Mouse (Mus musculus) forebrain, embryonic 14.5 days (tissue): ENCODE data around the gene Dusp22. TPM values are rescaled to one million over a fixed set of nuclear protein-coding genes. Genes with fewer than 3 reads are reported as not detected.

Experiments used
- ATAC-seq: fragments of 200-750 bp; cut with Nextera tagmentation; 2 replicates; pipeline ENCODE4 v1.8.0; 2017; ENCODE audit warnings: mild to moderate bottlenecking, moderate library complexity
- DNase-seq: peaks from one replicate; pipeline ENCODE4 v3.0.0-alpha.2; 2015; ENCODE audit warnings: low spot score
- H3K27ac ChIP-seq: fragments of 300-500 bp; sonication (generic); 2 replicates; pipeline ENCODE4 v1.5.1; 2014; ENCODE audit warnings: low read depth, mild to moderate bottlenecking, control low read depth, low read length, moderate library complexity
- H3K27me3 ChIP-seq: fragments of 300-500 bp; sonication (generic); replicated peaks from 2 replicates; pipeline ENCODE4 v1.6.1; 2014; ENCODE audit warnings: low read length, control low read depth, mixed read lengths; ENCODE audit not compliant: control insufficient read depth, insufficient read depth
- H3K36me3 ChIP-seq: fragments of 300-500 bp; sonication (generic); 2 replicates; pipeline ENCODE4 v1.6.1; 2014; ENCODE audit warnings: low read length, control low read depth; ENCODE audit not compliant: control insufficient read depth, insufficient read depth
- H3K4me1 ChIP-seq: fragments of 300-500 bp; sonication (generic); 2 replicates; pipeline ENCODE4 v1.6.1; 2014; ENCODE audit warnings: antibody characterized with exemption, low read length, control low read depth; ENCODE audit not compliant: control insufficient read depth, insufficient read depth
- H3K4me2 ChIP-seq: fragments of 300-500 bp; sonication (generic); 2 replicates; pipeline ENCODE4 v1.6.1; 2014; ENCODE audit warnings: mild to moderate bottlenecking, control low read depth, low read length
- H3K4me3 ChIP-seq: fragments of 300-500 bp; sonication (generic); 2 replicates; pipeline ENCODE4 v1.5.1; 2014; ENCODE audit warnings: low read depth, low read length, control low read depth
- H3K9ac ChIP-seq: fragments of 300-500 bp; sonication (generic); 2 replicates; pipeline ENCODE4 v1.6.1; 2014; ENCODE audit warnings: mild to moderate bottlenecking, low read length, control low read depth, moderate library complexity
- H3K9me3 ChIP-seq: fragments of 300-500 bp; sonication (generic); replicated peaks from 2 replicates; pipeline ENCODE4 v1.6.1; 2016; ENCODE audit warnings: low read length, control low read depth, mixed read lengths; ENCODE audit not compliant: control insufficient read depth
- whole genome bisulfite sequencing: fragments of 180-500 bp; shearing (Covaris S2); extraction: QIAGEN DNeasy Blood & Tissue Kit; methylation state at CpG from one replicate; pipeline ENCODE4 v1.1.7; 2014; 5-methylcytosine and 5-hydroxymethylcytosine counted together
- polyA plus RNA-seq: library from polyadenylated mRNA; unstranded; fragments of >200 nt; fragmentation: Nextera tagmentation; extraction: Ambion mirVana; gene quantifications from 2 replicates; pipeline ENCODE4 v1.2.1, GENCODE M21; 2014

Gene Dusp22
- polyA plus RNA-seq, 1 experiment from 2014 or later: 11.5 TPM

DNA sequence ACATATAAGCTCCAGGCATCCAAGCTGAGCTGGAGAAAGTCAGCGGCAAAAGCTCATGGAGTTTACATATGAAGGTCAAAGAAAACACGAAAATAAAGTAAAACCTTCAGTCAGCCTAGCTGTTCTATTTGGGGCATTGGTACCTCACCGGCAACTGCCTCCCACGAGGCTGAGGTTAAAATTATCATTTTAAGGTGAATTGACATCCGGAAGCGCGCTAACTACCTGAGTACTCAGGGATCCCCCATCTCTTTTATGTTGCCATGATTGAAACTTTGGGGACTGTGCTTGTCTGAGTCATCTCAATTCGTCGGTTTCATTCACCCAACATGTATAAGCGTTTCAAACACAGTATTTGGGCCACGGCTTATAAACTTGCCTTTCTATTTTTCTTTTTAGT, 88.5 kb downstream of the Dusp22 start:
- no peak overlapping the region for H3K4me2 ChIP-seq
- no peak overlapping the region for H3K27ac ChIP-seq
- H3K9me3 ChIP-seq: no peaks in the 10 kb centered on the region
- H3K36me3 ChIP-seq: no peaks in the 10 kb centered on the region
- no peak for DNase-seq
- no peak overlapping the region for H3K9ac ChIP-seq
- no peak for ATAC-seq
- WGBS: 58% methylated on average over 11 of the region's 11 CpGs
- H3K4me3 ChIP-seq: no peak overlapping the region; the same call in 1 of the 2 replicates
- peaks cover 13% of the 10 kb centered on the region for H3K4me1 ChIP-seq
- peaks cover 43% of the 10 kb centered on the region for H3K27me3 ChIP-seq

GRCm38 (mm10) chr13:30749021-30749556, 89.3 kb downstream of the Dusp22 start, which contains the start of gene Irf4:
Irf4 (plus strand) TSS chr13:30749226.
- Histone ChIP-seq H3K4me3 (peak within 1 kb of the TSS; percentile 29), H3K27me3 (peaks cover 43% of the 10 kb centered on the region), H3K4me2 (peak within 1 kb of the TSS; percentile 57), H3K9ac (peak within 1 kb of the TSS; percentile 25), H3K27ac (no peak within 1 kb of the TSS), H3K9me3 (no peaks in the 10 kb centered on the region), H3K36me3 (no peaks in the 10 kb centered on the region), H3K4me1 (peaks cover 13% of the 10 kb centered on the region)
- WGBS: under 1% methylated on average over 21 of the region's 21 CpGs
- peak; percentile 35 for DNase-seq
- ATAC-seq: peak; percentile 88

DNA sequence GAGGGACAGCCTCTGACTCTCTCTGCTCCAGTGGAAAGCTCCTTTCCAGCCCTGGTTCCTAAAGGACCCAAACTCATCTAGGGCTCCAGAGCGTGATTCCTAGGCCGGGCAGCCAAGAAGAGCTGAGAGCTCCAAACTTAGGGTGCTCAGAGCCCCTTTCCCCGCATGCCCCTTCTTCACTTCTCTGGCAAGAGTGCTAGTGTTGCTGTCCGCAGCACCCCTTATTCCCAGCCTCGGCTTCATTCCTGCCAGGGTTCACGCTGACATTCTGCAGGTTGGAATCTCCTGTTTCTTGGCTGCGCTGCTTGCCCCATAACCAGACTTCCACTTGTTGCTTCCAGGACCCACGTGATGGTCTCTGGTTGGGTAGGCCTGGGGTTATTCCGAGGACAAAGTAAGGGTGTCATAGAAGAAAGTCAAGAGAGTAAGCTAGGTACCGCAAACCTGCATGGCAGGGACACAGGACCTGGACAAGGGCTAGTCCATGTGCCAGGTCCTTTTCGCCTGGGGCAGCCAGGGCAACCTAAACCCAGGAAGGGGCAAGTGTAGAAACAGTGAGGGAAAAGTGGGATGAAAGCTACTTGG, 89.8 kb downstream of the Dusp22 start:
- peak; percentile 19; the same call in 1 of the 2 replicates for ATAC-seq
- 2% methylated on average over 11 of the region's 11 CpGs for WGBS
- Histone ChIP-seq H3K9ac (no peak overlapping the region), H3K9me3 (no peaks in the 10 kb centered on the region), H3K36me3 (no peaks in the 10 kb centered on the region), H3K4me3 (peak overlapping the region; percentile 29), H3K4me2 (peak overlapping the region; percentile 57), H3K27me3 (peaks cover 43% of the 10 kb centered on the region), H3K27ac (no peak overlapping the region), H3K4me1 (peaks cover 13% of the 10 kb centered on the region)
- DNase-seq: no peak

DNA sequence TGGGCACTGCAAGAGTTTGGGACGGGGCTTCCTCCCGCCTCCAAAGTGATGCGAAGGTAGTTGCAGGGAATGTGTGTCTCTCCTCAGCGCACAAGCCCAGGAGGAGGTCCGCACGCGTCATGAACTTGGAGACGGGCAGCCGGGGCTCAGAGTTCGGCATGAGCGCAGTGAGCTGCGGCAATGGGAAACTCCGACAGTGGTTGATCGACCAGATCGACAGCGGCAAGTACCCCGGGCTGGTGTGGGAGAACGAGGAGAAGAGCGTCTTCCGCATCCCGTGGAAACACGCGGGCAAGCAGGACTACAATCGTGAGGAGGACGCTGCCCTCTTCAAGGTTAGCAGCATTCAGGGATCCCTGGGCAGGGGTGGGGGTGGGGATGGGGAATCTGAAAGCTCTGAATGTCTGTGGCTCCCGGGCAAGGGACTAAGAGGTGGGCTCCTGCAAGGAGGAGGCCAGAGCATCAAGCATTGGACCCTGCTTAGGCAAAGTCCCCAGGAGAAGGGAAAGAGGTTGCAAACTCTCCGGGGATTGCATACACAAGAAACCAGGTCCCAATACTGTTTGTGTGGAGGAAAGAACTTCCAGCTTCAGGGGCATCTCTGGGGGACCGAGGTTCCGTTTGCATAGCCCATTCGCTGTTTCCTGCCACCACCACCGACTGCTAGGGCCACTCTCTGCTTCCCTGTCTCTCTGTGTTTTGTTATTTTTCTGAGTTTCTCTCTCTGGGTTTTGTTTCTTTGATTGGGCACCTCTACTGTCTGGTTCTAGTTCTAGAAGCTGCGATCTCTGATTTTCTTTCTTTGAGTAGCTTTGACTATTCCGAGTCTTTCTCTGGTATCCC, 90.9 kb downstream of the Dusp22 start:
- H3K27ac ChIP-seq: no peak overlapping the region
- no peak overlapping the region for H3K9ac ChIP-seq
- H3K36me3 ChIP-seq: no peaks in the 10 kb centered on the region
- DNase-seq (peak; percentile 21), ATAC-seq (no peak)
- peak overlapping the region; percentile 57 for H3K4me2 ChIP-seq
- no peaks in the 10 kb centered on the region for H3K9me3 ChIP-seq
- WGBS: 2% methylated on average over 33 of the region's 33 CpGs
- H3K4me3 ChIP-seq: peak overlapping the region; percentile 26
- peaks cover 13% of the 10 kb centered on the region for H3K4me1 ChIP-seq
- peaks cover 43% of the 10 kb centered on the region for H3K27me3 ChIP-seq

- DNase-seq (no peak), ATAC-seq (no peak)
- peaks cover 43% of the 10 kb centered on the region for H3K27me3 ChIP-seq
- H3K4me3 ChIP-seq: no peak overlapping the region
- H3K27ac ChIP-seq: no peak overlapping the region
- no peaks in the 10 kb centered on the region for H3K9me3 ChIP-seq
- no peak overlapping the region for H3K9ac ChIP-seq
- H3K4me2 ChIP-seq: no peak overlapping the region
- H3K36me3 ChIP-seq: no peaks in the 10 kb centered on the region
- WGBS: 19% methylated on average over 6 of the region's 6 CpGs
- peaks cover 13% of the 10 kb centered on the region for H3K4me1 ChIP-seq
Observed at GRCm38 (mm10) chr13:30751304-30751580, 91.4 kb downstream of the Dusp22 start.

DNA sequence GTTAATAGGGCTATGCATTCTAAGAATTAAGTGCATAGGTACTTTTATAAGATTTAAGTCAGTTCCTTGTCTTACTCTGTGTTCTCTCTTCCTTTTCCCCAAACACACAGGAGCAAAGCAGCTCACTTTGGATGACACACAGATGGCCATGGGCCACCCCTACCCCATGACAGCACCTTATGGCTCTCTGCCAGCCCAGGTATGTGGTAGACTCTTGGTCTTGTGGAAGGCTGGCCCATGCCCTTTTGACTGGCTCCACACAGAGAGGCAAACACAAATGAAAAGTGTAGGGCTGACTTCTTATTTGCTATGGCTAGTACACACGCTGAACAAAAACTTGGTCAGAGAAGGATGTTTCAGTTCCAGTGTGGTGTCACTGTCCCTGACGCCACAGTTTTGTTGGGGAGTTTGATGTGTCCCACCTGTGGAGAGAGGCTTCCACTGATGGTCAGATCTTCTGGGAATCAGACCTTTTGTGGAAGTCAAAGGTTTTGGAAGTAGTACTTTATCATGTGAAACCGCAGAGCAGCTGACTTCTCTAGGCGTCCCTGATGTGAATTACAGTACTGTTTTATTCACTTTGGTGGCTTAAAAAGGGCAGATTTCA, 92.9 kb downstream of the Dusp22 start:
- H3K4me1 ChIP-seq: peaks cover 13% of the 10 kb centered on the region
- H3K27ac ChIP-seq: no peak overlapping the region
- WGBS: 86% methylated on average over 4 of the region's 4 CpGs
- no peaks in the 10 kb centered on the region for H3K36me3 ChIP-seq
- no peaks in the 10 kb centered on the region for H3K9me3 ChIP-seq
- ATAC-seq (no peak), DNase-seq (no peak)
- H3K4me3 ChIP-seq: no peak overlapping the region
- no peak overlapping the region for H3K4me2 ChIP-seq
- H3K27me3 ChIP-seq: peaks cover 37% of the 10 kb centered on the region
- H3K9ac ChIP-seq: no peak overlapping the region

DNA sequence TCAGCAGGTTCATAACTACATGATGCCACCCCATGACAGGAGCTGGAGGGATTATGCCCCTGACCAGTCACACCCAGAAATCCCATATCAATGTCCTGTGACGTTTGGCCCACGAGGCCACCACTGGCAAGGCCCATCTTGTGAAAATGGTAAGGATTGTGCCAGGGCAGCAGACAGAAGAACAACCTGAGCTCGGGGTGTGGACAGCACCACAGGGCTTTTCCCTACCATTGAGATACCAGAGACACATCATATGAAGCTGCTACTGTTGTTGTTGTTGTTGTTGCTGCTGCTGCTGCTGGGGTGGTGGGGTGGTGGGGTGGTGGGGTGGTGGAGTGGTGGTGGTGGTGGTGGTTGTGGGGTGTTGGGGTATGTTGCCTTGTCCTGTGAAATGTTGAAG, 93.6 kb downstream of the Dusp22 start:
- no peaks in the 10 kb centered on the region for H3K36me3 ChIP-seq
- no peak overlapping the region for H3K4me3 ChIP-seq
- H3K4me1 ChIP-seq: peaks cover 13% of the 10 kb centered on the region
- no peak for ATAC-seq
- no peaks in the 10 kb centered on the region for H3K9me3 ChIP-seq
- WGBS: 83% methylated on average over 3 of the region's 3 CpGs
- H3K4me2 ChIP-seq: no peak overlapping the region
- no peak overlapping the region for H3K27ac ChIP-seq
- DNase-seq: no peak
- no peak overlapping the region for H3K9ac ChIP-seq
- peaks cover 30% of the 10 kb centered on the region for H3K27me3 ChIP-seq

DNA sequence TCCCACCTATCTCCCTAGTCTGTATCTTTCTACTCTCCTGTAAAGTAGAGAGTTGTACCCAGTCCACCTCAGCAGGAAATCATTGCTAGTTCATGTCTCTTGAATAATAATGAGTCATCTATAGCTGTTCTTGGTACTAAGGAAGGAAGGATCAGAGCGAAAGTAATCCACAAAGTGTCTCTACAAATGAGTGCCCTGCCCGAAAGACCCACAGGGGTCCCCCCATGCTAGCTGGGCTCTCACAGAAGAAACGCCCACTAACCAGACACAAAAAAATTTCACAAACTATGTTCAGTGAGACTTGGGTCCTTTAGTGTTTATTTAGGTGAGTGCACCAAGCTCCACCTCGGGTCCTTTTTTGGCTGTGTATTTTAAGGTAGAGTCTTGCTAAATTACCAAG, 94.3 kb downstream of the Dusp22 start:
- no peak overlapping the region for H3K4me3 ChIP-seq
- no peak for ATAC-seq
- H3K27ac ChIP-seq: no peak overlapping the region
- no peak overlapping the region for H3K4me2 ChIP-seq
- H3K27me3 ChIP-seq: peaks cover 23% of the 10 kb centered on the region
- H3K9ac ChIP-seq: no peak overlapping the region
- H3K9me3 ChIP-seq: no peaks in the 10 kb centered on the region
- peaks cover 10% of the 10 kb centered on the region for H3K4me1 ChIP-seq
- DNase-seq: no peak
- no peaks in the 10 kb centered on the region for H3K36me3 ChIP-seq
- WGBS: 74% methylated on average over 4 of the region's 4 CpGs
